Mouse (Mus musculus) ovary, adult 10 weeks (tissue): ENCODE data around the gene Cacng2. TPM values are rescaled to one million over a fixed set of nuclear protein-coding genes. Genes with fewer than 3 reads are reported as not detected.

Experiments
- polyA plus RNA-seq: library from polyadenylated mRNA; stranded (reverse); fragments of 350-450 nt; fragmentation: Illumina TruSeq; extraction: RNeasy Lipid Tissue Mini Kit (QIAGEN cat#74804); gene quantifications from one replicate; pipeline ENCODE4 v1.2.3, GENCODE M21; 2014

Cacng2 gene
- polyA plus RNA-seq = not detected

GRCm38 (mm10) chr15:78119704-78120103, at the start of gene Cacng2:
Cacng2 (minus strand) TSS chr15:78120028.

DNA sequence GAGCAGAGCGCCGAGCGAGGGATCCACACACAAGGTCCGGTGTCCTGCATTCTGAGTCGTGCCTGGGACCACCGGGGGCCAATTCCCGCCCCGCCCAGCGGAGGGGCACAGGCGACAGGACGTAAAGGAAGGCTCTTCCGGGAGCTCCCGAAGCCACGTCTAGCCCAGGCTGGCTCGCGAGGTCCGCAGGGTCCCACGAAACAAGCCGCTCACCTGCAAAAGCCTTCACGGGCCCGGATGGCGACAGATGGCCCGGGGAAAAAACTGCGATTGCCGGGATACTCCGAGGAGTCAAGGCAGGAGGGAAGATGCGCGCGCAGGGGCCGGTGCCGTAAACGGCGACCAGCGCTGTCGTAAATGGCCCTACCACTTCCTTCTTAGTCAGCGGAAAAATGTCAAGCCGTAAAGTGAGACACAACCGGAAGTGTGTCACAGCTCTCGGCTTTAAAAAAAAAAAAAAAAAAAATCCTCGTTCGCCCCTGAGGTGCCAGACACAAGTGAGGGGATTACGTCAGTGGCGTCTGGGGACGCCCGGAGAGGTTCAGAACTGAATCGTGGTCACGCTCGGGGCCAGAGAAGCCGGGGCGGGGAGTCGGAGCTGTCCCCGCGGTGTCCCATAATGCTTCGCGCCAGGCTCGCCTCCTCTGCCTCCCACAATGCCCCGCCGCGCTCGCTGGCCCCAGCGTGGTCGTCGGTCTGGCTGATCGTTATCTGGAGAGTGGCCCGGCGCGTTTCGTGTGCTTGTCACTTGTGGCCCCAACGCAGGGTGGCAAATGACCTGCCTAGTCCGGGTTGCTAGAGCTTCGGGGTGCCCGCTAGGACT, 149.1 kb downstream of the Cacng2 start, which contains the start of gene Eif3d:
Gene Eif3d, minus strand, starts transcription at position 344 of the 823 bp plus-strand sequence.

GRCm38 (mm10) chr15:77956404-77956901, 163.4 kb downstream of the Cacng2 start, which contains the start of gene Foxred2:
Foxred2 (minus strand) TSS chr15:77956722.

Other genes with a start within 250 kb of the Cacng2 start
- 46.9 TPM for gene Txn2, start 191.0 kb downstream of the Cacng2 start, polyA plus RNA-seq
- gene Foxred2, start 163.3 kb downstream of the Cacng2 start, polyA plus RNA-seq = 3.2 TPM
- gene Eif3d, start 149.2 kb downstream of the Cacng2 start, polyA plus RNA-seq = 37.4 TPM
- 9.2 TPM for gene Ift27, start 54.1 kb upstream of the Cacng2 start, polyA plus RNA-seq
- not detected for gene Pvalb, start 86.4 kb upstream of the Cacng2 start, polyA plus RNA-seq
- not detected for gene Ncf4, start 124.8 kb upstream of the Cacng2 start, polyA plus RNA-seq
- 2.3 TPM for gene Csf2rb2, start 185.7 kb upstream of the Cacng2 start, polyA plus RNA-seq
- 1.7 TPM for gene Csf2rb, start 205.7 kb upstream of the Cacng2 start, polyA plus RNA-seq